Mouse (Mus musculus): ENCODE measurements around the gene Ptgfrn. TPM values are rescaled to one million over a fixed set of nuclear protein-coding genes. Genes with fewer than 3 reads are reported as not detected.

Ptgfrn gene
- total RNA-seq, 4 experiments from 2014 or later: 17.2 to 21.1 (median 19.8) TPM

GRCm38 (mm10) chr3:101041997-101042396 lies 68.1 kb downstream of the Ptgfrn start:
- no peak for DNase-seq (ENCODE audit: low spot score)

GRCm38 (mm10) chr3:101037984-101038545 lies 72.0 kb downstream of the Ptgfrn start:
- no peak for DNase-seq (ENCODE audit: low spot score)

GRCm38 (mm10) chr3:101036001-101036400 lies 74.1 kb downstream of the Ptgfrn start:
- no peak for DNase-seq (ENCODE audit: low spot score)

DNA sequence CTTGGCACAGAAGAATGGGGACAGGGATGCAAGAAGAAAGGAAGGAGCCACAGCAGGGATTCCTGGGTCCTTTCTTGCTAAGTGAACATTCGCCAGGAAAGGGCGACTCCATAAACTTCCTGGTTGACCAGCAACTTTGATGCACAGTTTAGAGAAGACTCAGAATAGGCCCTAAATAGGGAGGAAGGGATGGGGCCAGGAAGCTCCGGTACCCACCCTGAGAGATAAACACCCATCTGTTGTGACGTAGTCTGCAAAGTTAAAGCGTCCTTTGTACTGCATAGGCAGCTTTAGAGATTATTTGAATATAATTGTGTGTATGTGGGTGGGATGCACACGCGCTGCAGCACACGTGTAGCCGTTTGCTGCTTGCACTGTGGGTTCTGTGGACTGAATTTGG lies 75.6 kb downstream of the Ptgfrn start:
- no peak for DNase-seq (ENCODE audit: low spot score)

DNA sequence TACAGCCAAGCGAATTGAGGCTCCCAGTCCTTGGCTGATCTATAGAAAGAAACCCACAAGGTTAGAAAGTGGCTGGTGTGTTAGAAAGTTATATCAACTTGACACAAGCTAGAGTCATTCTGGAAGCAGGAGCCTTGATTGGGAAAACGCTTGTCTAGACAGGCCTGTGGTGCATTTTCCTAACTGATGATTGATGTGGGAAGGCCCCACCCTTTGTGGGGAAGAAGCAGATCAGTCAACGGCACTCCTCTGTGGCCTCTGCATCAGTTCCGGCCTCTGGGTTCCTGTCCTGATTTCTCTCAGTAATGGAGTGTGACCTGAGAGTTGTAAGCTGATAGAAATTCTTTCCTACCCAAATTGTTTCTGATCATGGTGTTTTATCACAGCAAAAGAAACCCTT lies 76.4 kb downstream of the Ptgfrn start:
- no peak for DNase-seq (ENCODE audit: low spot score)

DNA sequence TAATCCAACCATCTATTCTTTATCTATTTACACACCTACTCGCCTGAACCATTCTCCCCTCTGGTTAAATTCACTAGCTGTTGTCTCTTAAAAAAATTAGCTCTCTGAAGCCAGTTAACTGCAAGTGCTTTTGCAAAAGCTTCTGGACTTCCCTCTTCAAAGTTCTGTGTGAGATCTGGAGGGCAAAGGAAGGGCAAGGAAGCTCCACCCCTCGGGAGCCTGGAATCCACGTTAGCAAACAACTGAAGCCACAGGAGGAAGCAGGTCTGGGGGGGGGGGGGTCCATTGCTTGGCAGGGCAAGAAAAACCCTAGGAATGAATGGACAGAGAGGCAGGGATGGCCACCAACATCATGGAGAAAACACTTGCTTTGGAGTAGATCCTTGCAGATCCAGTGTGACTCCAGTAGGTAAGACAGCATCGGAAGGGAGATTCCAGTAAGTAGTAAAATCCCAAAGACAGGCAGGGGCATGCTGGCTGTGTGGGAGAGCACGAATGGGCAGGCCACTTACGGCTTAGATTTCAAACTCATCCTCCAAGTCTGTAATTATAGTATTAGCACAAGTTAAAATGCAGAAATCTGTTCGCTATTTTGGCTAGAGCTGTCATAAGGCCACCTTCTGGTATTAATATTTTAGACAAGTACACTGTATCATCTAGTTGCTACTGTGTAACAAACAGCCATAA lies 78.5 kb downstream of the Ptgfrn start:
- DNase-seq (ENCODE audit: low spot score): no peak

DNA sequence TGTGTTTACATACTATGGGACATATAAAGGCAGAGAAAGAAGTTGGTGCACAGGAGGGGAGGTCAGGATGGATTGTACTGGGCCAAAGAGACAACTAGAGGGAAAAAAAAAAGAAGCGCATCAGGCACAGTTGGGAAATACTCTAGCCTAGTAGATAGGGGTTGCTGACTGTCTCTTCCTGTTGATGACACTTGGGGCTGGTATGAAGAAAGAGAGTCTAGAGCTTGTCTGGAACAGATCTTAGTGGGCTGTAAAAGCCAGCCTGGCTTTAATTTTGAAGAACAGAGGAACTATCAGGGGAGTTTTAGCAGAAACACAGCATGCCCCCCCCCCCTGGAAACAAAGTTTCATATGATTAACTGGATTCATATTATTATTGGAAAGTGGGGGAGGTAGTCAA lies 79.4 kb downstream of the Ptgfrn start:
- DNase-seq (ENCODE audit: low spot score): no peak

GRCm38 (mm10) chr3:101029339-101029738 lies 80.7 kb downstream of the Ptgfrn start, which contains the start of gene Cd101:
Cd101 (minus strand) TSS chr3:101029556.
- no peak for DNase-seq (ENCODE audit: low spot score)

GRCm38 (mm10) chr3:101026741-101027140 lies 83.3 kb downstream of the Ptgfrn start:
- DNase-seq (ENCODE audit: low spot score): no peak

- DNase-seq (ENCODE audit: low spot score): no peak
Measured at GRCm38 (mm10) chr3:101022967-101023366, 87.1 kb downstream of the Ptgfrn start.

- DNase-seq (ENCODE audit: low spot score): no peak
Measured at GRCm38 (mm10) chr3:101021481-101022051, 88.5 kb downstream of the Ptgfrn start.

DNA sequence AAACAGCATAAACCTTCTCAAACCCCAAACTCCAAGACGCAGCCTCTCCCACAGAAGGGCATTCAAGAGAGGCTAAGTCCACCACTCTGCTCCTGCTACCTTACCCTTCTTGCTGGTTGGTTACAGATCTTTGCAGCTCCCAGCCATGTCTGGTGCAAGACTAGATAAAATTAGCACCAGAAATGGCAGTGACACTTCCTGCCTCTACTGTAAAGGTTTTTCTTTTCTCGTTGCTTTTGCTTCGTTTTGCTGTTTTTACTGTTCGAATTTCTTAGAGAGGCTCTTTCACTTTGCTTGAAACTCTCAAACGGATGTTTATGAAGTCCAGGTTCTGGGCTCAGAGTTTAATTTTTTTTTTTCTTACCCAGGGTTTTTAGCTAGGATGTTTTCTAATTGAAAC lies 89.0 kb downstream of the Ptgfrn start:
- no peak for DNase-seq (ENCODE audit: low spot score)

GRCm38 (mm10) chr3:101018494-101018893 lies 91.6 kb downstream of the Ptgfrn start:
- no peak for DNase-seq (ENCODE audit: low spot score)

DNA sequence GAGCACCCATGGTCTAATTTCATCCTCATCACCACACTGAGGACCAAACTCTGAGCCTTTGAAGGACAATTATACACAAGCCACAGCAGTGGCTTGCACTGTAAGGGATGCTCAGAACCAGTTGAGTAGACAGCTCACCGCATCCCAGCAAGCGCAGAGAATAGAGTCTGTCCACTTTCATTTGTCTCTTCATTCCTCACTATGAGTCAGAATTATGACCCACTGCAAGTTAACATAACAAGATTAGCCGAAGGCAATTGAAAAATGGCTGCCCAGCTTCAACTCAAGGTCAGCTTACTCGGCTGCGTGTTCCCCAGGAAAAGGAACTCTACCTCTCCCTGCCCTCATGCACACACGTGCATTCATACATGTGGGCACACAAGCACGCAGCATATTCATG lies 94.0 kb downstream of the Ptgfrn start:
- DNase-seq (ENCODE audit: low spot score): no peak

- DNase-seq (ENCODE audit: low spot score): no peak
Measured at GRCm38 (mm10) chr3:101015254-101015653, 94.8 kb downstream of the Ptgfrn start.

GRCm38 (mm10) chr3:101013536-101013935 lies 96.5 kb downstream of the Ptgfrn start:
- no peak for DNase-seq (ENCODE audit: low spot score)

DNA sequence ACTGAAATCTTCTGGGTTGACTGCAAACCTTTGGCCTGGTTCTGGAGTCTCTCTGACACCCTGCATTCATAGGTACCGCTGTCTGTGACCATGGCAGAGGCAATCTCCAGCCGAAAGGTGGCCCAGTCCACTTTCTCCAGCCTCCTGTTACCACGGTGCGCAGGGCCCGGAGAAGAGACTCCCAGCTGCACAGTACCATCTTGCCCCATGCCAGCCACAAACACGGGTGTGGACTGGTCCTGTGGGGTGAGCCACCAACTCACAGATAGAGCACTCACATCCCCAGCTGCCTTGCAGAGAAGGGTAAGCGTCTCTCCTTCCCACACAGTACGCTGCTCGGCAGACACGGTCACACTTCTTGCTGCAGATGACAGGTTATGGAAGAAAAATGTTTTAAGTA lies 97.1 kb downstream of the Ptgfrn start:
- no peak for DNase-seq (ENCODE audit: low spot score)

- DNase-seq (ENCODE audit: low spot score): no peak
Measured at GRCm38 (mm10) chr3:101012597-101012996, 97.5 kb downstream of the Ptgfrn start.

GRCm38 (mm10) chr3:101012131-101012571 lies 97.9 kb downstream of the Ptgfrn start:
- no peak for DNase-seq (ENCODE audit: low spot score)

GRCm38 (mm10) chr3:101011203-101011600 lies 98.9 kb downstream of the Ptgfrn start:
- DNase-seq (ENCODE audit: low spot score): no peak

DNA sequence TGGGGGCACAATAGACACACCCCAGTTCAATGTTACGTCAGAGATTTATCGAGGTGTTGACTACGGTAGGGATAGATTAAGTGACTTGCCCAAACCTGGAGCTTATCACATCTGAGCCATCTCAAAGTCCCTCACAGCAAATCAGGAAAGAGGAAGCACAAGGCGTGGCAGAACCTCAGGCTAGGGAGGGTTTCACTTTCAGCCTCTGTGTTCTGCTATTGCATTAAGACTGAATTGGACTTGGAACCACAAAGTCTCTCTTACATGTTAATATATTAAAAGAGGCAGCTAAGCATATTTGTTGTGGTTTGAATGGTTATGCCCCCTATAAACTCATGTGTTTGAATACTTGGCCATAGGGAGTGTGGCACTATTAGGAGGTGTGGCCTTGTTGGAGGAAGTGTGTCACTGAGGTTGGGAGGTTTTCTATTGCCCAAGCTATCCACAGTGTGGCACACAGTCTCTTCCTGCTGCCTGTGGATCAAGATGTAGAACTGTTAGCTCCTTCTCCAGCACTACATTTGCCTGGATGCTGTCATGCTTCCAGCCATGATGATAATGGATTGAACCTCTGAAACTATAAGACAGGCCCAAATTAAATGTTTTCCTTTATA lies 99.4 kb downstream of the Ptgfrn start:
- DNase-seq (ENCODE audit: low spot score): no peak

- no peak for DNase-seq (ENCODE audit: low spot score)
Measured at GRCm38 (mm10) chr3:101007112-101007782, 102.8 kb downstream of the Ptgfrn start.

All from heart, adult 8-10 months (tissue).